Mouse (Mus musculus): ENCODE measurements around the gene Auts2. TPM values are rescaled to one million over a fixed set of nuclear protein-coding genes. Genes with fewer than 3 reads are reported as not detected.
A peak's percentile ranks its signal among the peaks of the same experiment; 100 is the strongest.

Gene Auts2
- polyA plus RNA-seq, 2 experiments = 38.3 to 50.8 TPM

DNA sequence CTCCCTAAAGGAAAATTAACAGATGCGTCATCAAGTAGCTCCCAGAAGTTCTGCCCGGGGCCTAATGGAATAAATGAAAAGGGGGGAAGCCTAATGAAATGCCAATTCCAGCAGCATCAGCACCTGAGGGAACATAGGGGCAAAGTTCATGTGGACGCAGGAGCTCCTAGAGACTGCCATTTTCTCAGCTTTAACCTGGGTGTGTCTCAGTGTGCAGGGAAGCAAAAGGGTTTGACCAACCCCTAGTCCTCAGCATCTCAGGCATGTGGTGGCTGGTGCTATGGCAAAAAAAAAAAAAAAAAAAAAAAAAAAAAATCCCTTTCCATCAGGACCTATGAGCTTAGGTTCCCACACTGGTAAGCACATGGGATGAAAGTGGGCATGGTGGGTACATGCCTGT lies 948.5 kb downstream of the Auts2 start:
- Histone ChIP-seq H3K4me2 (replicated peaks; ENCODE audit: low read depth, low read length, severe bottlenecking) (no peak overlapping the region), H3K27me3 (ENCODE audit: control insufficient read depth, insufficient read depth, low read length) (peaks cover 11% of the 10 kb centered on the region), H3K9me3 (ENCODE audit: control insufficient read depth, low read length) (no peaks in the 10 kb centered on the region), H3K36me3 (ENCODE audit: control insufficient read depth, insufficient read depth, low read length) (no peaks in the 10 kb centered on the region), H3K4me1 (ENCODE audit: control insufficient read depth, insufficient read depth, low read length) (peaks cover 7% of the 10 kb centered on the region; the same call in 1 of the 2 replicates), H3K4me3 (replicated peaks; ENCODE audit: low read length) (no peak overlapping the region), H3K9ac (ENCODE audit: low read depth, low read length, severe bottlenecking) (no peak overlapping the region), H3K27ac (replicated peaks; ENCODE audit: low read depth, low read length) (no peak overlapping the region)
- DNase-seq (ENCODE audit: low spot score) (no peak), ATAC-seq (ENCODE audit: low FRiP score, low read depth) (no peak)
- 48% methylated on average over 3 of the region's 3 CpGs for WGBS
- no peak for TF ChIP-seq POLR2A (IDR thresholded peaks at IDR 0.05; ENCODE audit: borderline replicate concordance, extremely low read depth, insufficient read depth, insufficient read length)

DNA sequence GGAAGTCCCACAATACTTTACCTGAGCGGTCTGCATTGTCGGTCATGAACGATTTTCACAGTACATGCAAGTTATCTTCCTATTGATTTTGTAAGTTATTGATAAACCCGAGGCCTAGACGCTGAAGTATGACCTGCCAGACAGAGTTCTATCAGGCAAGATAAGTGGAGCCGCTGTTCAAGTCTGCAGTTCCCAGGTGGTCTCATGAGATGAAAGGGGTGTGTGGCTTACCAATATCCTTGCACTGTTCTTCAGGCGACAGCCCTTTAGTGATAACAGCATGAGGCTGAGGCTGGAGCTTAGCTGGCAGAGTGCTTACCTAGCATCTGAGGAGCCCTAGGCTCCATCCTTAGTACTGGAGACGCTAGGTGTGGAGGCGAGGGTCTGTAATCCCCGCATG lies 949.9 kb downstream of the Auts2 start:
- Histone ChIP-seq H3K27ac (replicated peaks; ENCODE audit: low read depth, low read length) (no peak overlapping the region), H3K9ac (ENCODE audit: low read depth, low read length, severe bottlenecking) (no peak overlapping the region), H3K4me3 (replicated peaks; ENCODE audit: low read length) (no peak overlapping the region), H3K4me1 (ENCODE audit: control insufficient read depth, insufficient read depth, low read length) (peaks cover 7% of the 10 kb centered on the region; the same call in 1 of the 2 replicates), H3K27me3 (ENCODE audit: control insufficient read depth, insufficient read depth, low read length) (peaks cover 11% of the 10 kb centered on the region), H3K9me3 (ENCODE audit: control insufficient read depth, low read length) (no peaks in the 10 kb centered on the region), H3K4me2 (replicated peaks; ENCODE audit: low read depth, low read length, severe bottlenecking) (no peak overlapping the region), H3K36me3 (ENCODE audit: control insufficient read depth, insufficient read depth, low read length) (no peaks in the 10 kb centered on the region)
- DNase-seq (ENCODE audit: low spot score) (no peak), ATAC-seq (ENCODE audit: low FRiP score, low read depth) (no peak)
- WGBS = 92% methylated on average over 10 of the region's 10 CpGs
- TF ChIP-seq POLR2A (IDR thresholded peaks at IDR 0.05; ENCODE audit: borderline replicate concordance, extremely low read depth, insufficient read depth, insufficient read length) = no peak

DNA sequence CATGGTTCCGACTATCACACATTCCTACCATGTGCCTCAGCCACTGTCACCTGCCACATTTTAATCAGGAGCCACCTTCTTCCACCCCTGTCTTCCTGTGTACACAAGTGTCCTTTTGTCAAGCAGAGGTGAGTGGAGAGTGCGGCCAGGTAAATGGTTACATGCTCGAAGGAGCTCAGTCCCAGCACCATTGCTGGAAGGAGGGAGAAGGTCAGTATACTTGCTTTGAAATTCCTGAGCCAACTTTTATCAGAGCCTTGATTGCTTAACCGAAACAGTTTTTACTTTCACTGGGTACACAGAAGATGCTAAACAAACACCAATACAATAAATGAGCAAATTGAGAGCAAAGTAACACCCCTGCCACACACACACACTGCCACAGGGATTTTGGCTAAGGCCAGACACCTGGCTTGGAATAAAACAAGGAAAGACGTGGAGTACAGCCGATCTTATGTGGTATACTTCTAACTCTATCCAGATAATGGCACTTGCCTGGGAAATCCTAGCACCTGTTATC lies 953.1 kb downstream of the Auts2 start:
- no peak overlapping the region for H3K9ac ChIP-seq (ENCODE audit: low read depth, low read length, severe bottlenecking)
- no peak overlapping the region for H3K4me2 ChIP-seq (replicated peaks; ENCODE audit: low read depth, low read length, severe bottlenecking)
- H3K9me3 ChIP-seq (ENCODE audit: control insufficient read depth, low read length) = no peaks in the 10 kb centered on the region
- DNase-seq (ENCODE audit: low spot score) (no peak), ATAC-seq (ENCODE audit: low FRiP score, low read depth) (no peak)
- WGBS = 83% methylated on average over 6 of the region's 6 CpGs
- H3K4me3 ChIP-seq (replicated peaks; ENCODE audit: low read length) = no peak overlapping the region
- H3K4me1 ChIP-seq (ENCODE audit: control insufficient read depth, insufficient read depth, low read length) = peaks cover 18% of the 10 kb centered on the region
- H3K27ac ChIP-seq (replicated peaks; ENCODE audit: low read depth, low read length) = no peak overlapping the region
- H3K36me3 ChIP-seq (ENCODE audit: control insufficient read depth, insufficient read depth, low read length) = no peaks in the 10 kb centered on the region
- H3K27me3 ChIP-seq (ENCODE audit: control insufficient read depth, insufficient read depth, low read length) = peaks cover 4% of the 10 kb centered on the region; the same call in 1 of the 2 replicates
- no peak for TF ChIP-seq POLR2A (IDR thresholded peaks at IDR 0.05; ENCODE audit: borderline replicate concordance, extremely low read depth, insufficient read depth, insufficient read length)

DNA sequence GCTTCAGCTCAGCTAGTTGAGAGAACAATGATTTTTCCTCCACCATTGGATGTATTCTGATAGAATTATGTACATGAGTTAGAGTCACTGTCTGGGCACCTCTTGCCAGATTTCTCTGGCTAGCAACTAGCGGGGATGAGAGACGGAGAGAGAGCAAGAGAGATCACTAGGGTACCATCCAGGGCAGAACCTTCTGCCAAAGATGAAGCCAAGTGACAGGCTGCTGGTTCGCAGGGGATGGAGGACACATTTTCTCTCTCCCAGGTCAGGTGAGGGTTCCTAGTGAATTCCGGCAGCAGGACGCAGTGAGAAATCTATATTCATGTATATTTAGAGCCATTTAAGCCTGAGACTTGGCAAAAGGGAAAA lies 956.8 kb downstream of the Auts2 start:
- peak overlapping the region; percentile 44 for H3K4me2 ChIP-seq (replicated peaks; ENCODE audit: low read depth, low read length, severe bottlenecking)

DNA sequence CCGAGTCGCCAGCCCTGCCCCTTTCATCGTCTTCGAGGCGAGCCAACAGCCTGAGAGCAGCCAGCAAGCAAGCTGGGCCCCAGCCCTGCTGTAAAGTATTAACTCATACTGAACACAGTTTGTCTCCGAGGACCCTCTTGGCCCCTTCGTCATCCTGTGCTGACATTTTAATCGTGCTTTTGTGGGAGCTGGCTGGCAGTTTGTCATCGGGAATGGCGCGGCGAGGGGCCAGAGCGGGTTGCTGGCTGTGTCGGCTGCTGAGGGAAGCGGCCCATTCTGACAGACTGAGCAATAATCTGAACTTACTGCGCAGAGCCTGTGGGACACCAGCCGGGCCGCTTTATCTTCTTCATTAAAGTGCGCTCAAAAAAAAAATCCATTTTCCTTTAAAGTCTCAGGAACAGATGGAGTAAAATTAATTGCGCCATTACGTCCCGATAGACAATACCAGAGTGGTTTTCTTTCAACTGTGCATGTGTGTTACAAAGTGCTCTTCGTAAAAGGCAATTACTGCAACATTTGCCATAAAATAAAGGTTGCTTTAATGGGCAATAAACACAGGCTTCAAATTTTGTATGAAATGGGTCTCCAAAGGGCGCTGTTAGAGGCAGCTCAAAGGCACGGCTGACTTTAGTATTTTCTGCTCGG lies 957.3 kb downstream of the Auts2 start:
- H3K4me3 ChIP-seq (replicated peaks; ENCODE audit: low read length) = peak overlapping the region; percentile 2
- no peaks in the 10 kb centered on the region for H3K36me3 ChIP-seq (ENCODE audit: control insufficient read depth, insufficient read depth, low read length)
- H3K4me2 ChIP-seq (replicated peaks; ENCODE audit: low read depth, low read length, severe bottlenecking) = peak overlapping the region; percentile 44
- peaks cover 4% of the 10 kb centered on the region; the same call in 1 of the 2 replicates for H3K27me3 ChIP-seq (ENCODE audit: control insufficient read depth, insufficient read depth, low read length)
- peak; percentile 65 for ATAC-seq (ENCODE audit: low FRiP score, low read depth)
- H3K4me1 ChIP-seq (ENCODE audit: control insufficient read depth, insufficient read depth, low read length) = peaks cover 38% of the 10 kb centered on the region
- peak; percentile 77 for DNase-seq (ENCODE audit: low spot score)
- 0 out of 2 replicates have a peak overlapping the region, but pooled peaks have one; percentile 1 for H3K9ac ChIP-seq (ENCODE audit: low read depth, low read length, severe bottlenecking)
- no peaks in the 10 kb centered on the region for H3K9me3 ChIP-seq (ENCODE audit: control insufficient read depth, low read length)
- no peak for TF ChIP-seq POLR2A (IDR thresholded peaks at IDR 0.05; ENCODE audit: borderline replicate concordance, extremely low read depth, insufficient read depth, insufficient read length)
- H3K27ac ChIP-seq (replicated peaks; ENCODE audit: low read depth, low read length) = no peak overlapping the region
- 12% methylated on average over 26 of the region's 26 CpGs for WGBS

More for the DNA sequence above, 956.8 kb downstream of the Auts2 start:
- TF ChIP-seq POLR2A (IDR thresholded peaks at IDR 0.05; ENCODE audit: borderline replicate concordance, extremely low read depth, insufficient read depth, insufficient read length) = no peak
- no peaks in the 10 kb centered on the region for H3K9me3 ChIP-seq (ENCODE audit: control insufficient read depth, low read length)
- 38% methylated on average over 5 of the region's 5 CpGs for WGBS
- peaks cover 4% of the 10 kb centered on the region; the same call in 1 of the 2 replicates for H3K27me3 ChIP-seq (ENCODE audit: control insufficient read depth, insufficient read depth, low read length)
- H3K4me1 ChIP-seq (ENCODE audit: control insufficient read depth, insufficient read depth, low read length) = peaks cover 33% of the 10 kb centered on the region
- no peaks in the 10 kb centered on the region for H3K36me3 ChIP-seq (ENCODE audit: control insufficient read depth, insufficient read depth, low read length)
- DNase-seq (ENCODE audit: low spot score) (no peak), ATAC-seq (ENCODE audit: low FRiP score, low read depth) (no peak)
- H3K27ac ChIP-seq (replicated peaks; ENCODE audit: low read depth, low read length) = no peak overlapping the region
- 0 out of 2 replicates have a peak overlapping the region, but pooled peaks have one; percentile 1 for H3K9ac ChIP-seq (ENCODE audit: low read depth, low read length, severe bottlenecking)
- peak overlapping the region; percentile 2; the same call in 1 of the 2 replicates for H3K4me3 ChIP-seq (replicated peaks; ENCODE audit: low read length)

All from limb, embryonic 14.5 days (tissue).